Mouse (Mus musculus) ovary, postnatal 14 days (tissue): ENCODE data around the gene Mybbp1a.
A peak's percentile ranks its signal among the peaks of the same experiment; 100 is the strongest.

ENCODE experiments used
- DNase-seq: peaks from one replicate; pipeline ENCODE4 v3.0.0; 2022; ENCODE audit warnings: low spot score

Mybbp1a gene

GRCm38 (mm10) chr11:72478228-72478627 lies 37.1 kb downstream of the Mybbp1a start:
- no peak for DNase-seq

- DNase-seq: no peak
Measured at GRCm38 (mm10) chr11:72479499-72479898, 38.3 kb downstream of the Mybbp1a start.

- no peak for DNase-seq
Measured at GRCm38 (mm10) chr11:72481313-72481712, 40.2 kb downstream of the Mybbp1a start.

- no peak for DNase-seq
Measured at GRCm38 (mm10) chr11:72481952-72482351, 40.8 kb downstream of the Mybbp1a start.

GRCm38 (mm10) chr11:72484549-72484948 lies 43.4 kb downstream of the Mybbp1a start:
- no peak for DNase-seq

GRCm38 (mm10) chr11:72485157-72485556 lies 44.0 kb downstream of the Mybbp1a start:
- DNase-seq: no peak

GRCm38 (mm10) chr11:72485960-72486359 lies 44.8 kb downstream of the Mybbp1a start:
- DNase-seq: no peak

- DNase-seq: no peak
Measured at GRCm38 (mm10) chr11:72487171-72487570, 46.0 kb downstream of the Mybbp1a start.

GRCm38 (mm10) chr11:72487739-72488138 lies 46.6 kb downstream of the Mybbp1a start:
- no peak for DNase-seq

- no peak for DNase-seq
Measured at GRCm38 (mm10) chr11:72488753-72489271, 47.7 kb downstream of the Mybbp1a start.

GRCm38 (mm10) chr11:72489397-72489796 lies 48.2 kb downstream of the Mybbp1a start:
- DNase-seq: no peak

- peak; percentile 73 for DNase-seq
Measured at GRCm38 (mm10) chr11:72489881-72490301, 48.7 kb downstream of the Mybbp1a start, which contains the start of gene Spns2. TSS of gene Spns2 (minus strand) at chr11:72489904.

GRCm38 (mm10) chr11:72491130-72491960 lies 50.2 kb downstream of the Mybbp1a start:
- no peak for DNase-seq

- DNase-seq: no peak
Measured at GRCm38 (mm10) chr11:72494046-72494988, 53.2 kb downstream of the Mybbp1a start.

- DNase-seq: no peak
Measured at GRCm38 (mm10) chr11:72496066-72496465, 54.9 kb downstream of the Mybbp1a start.

- DNase-seq: no peak
Measured at GRCm38 (mm10) chr11:72496775-72497174, 55.6 kb downstream of the Mybbp1a start.

GRCm38 (mm10) chr11:72497367-72497766 lies 56.2 kb downstream of the Mybbp1a start:
- DNase-seq: no peak

- no peak for DNase-seq
Measured at GRCm38 (mm10) chr11:72500139-72500538, 59.0 kb downstream of the Mybbp1a start.
